ENCODE assay signal across 25 mouse cellular contexts in genomic region chr5:100578863-100579411, GRCm38 (mm10). TPM values are rescaled to one million over a fixed set of nuclear protein-coding genes. Genes with fewer than 3 reads are reported as not detected.
"Had no signal": no experiment of that assay in that cellular context is flagged by ENCODE, and none has a peak within 500 bp of the region (broad histone marks: within the 10 kb centered on the region; RNA-seq: fewer than 3 reads in every experiment).

No protein-coding gene starts in this region.

- H3K9ac ChIP-seq: limb, embryonic 12.5 days; limb, embryonic 15.5 days; liver, embryonic 12.5 days; liver, embryonic 15.5 days; midbrain, embryonic 15.5 days; neural tube, embryonic 12.5 days; neural tube, embryonic 15.5 days; stomach, embryonic 15.5 days had no signal

- DNase-seq: kidney, adult 18-20 months; kidney, adult 9 months; kidney, postnatal 14 days; kidney, postnatal 4 days; left cerebral cortex, postnatal 4 days; lung, adult 2 months; lung, postnatal 14 days; lung, postnatal 4 days; retina, postnatal 1 day; right cerebral cortex, postnatal 25 days; thymus, postnatal 25 days had no signal

- H3K27ac ChIP-seq: limb, embryonic 12.5 days; limb, embryonic 15.5 days; liver, embryonic 12.5 days; liver, embryonic 15.5 days; midbrain, embryonic 15.5 days; neural tube, embryonic 12.5 days; neural tube, embryonic 15.5 days; stomach, embryonic 15.5 days had no signal

- H3K9me3 ChIP-seq: limb, embryonic 12.5 days; limb, embryonic 15.5 days; liver, embryonic 12.5 days; liver, embryonic 15.5 days; midbrain, embryonic 15.5 days; neural tube, embryonic 12.5 days; neural tube, embryonic 15.5 days; stomach, embryonic 15.5 days had no signal

- H3K27me3 ChIP-seq: limb, embryonic 12.5 days; limb, embryonic 15.5 days; liver, embryonic 15.5 days; midbrain, embryonic 15.5 days; neural tube, embryonic 12.5 days; neural tube, embryonic 15.5 days; stomach, embryonic 15.5 days had no signal

- H3K36me3 ChIP-seq: limb, embryonic 12.5 days; limb, embryonic 15.5 days; liver, embryonic 12.5 days; liver, embryonic 15.5 days; midbrain, embryonic 15.5 days; neural tube, embryonic 12.5 days; neural tube, embryonic 15.5 days; stomach, embryonic 15.5 days had no signal

- H3K4me1 ChIP-seq: limb, embryonic 12.5 days; limb, embryonic 15.5 days; midbrain, embryonic 15.5 days; neural tube, embryonic 12.5 days; neural tube, embryonic 15.5 days; stomach, embryonic 15.5 days had no signal

- ATAC-seq: intestine, embryonic 16.5 days; liver, embryonic 12.5 days; midbrain, embryonic 15.5 days had no signal

- H3K4me2 ChIP-seq: limb, embryonic 12.5 days; limb, embryonic 15.5 days; liver, embryonic 12.5 days; liver, embryonic 15.5 days; midbrain, embryonic 11.5 days; midbrain, embryonic 15.5 days; neural tube, embryonic 12.5 days; neural tube, embryonic 15.5 days; stomach, embryonic 15.5 days had no signal

- H3K4me3 ChIP-seq: limb, embryonic 12.5 days; limb, embryonic 15.5 days; liver, embryonic 12.5 days; liver, embryonic 15.5 days; midbrain, embryonic 15.5 days; neural tube, embryonic 12.5 days; neural tube, embryonic 15.5 days; stomach, embryonic 15.5 days had no signal

RNA-seq across cellular contexts. Expression of gene Plac8, which starts 6.9 kb away (rescaled TPM):
- total RNA-seq: layer of hippocampus, adult 18-20 months; layer of hippocampus, postnatal 14 days; left cerebral cortex, adult 8-10 months; left cerebral cortex, postnatal 14 days had no signal
